Mouse (Mus musculus) liver, postnatal 0 days (tissue): ENCODE measurements around the gene Zfp39. TPM values are rescaled to one million over a fixed set of nuclear protein-coding genes. Genes with fewer than 3 reads are reported as not detected.
A peak's percentile ranks its signal among the peaks of the same experiment; 100 is the strongest.

ENCODE experiments used
- ATAC-seq: fragments of 200-750 bp; cut with Nextera tagmentation; 2 replicates; pipeline ENCODE4 v1.8.0; 2017; ENCODE audit warnings: mild to moderate bottlenecking, moderate library complexity
- DNase-seq: peaks from one replicate; pipeline ENCODE4 v3.0.0-alpha.2; 2016
- H3K27ac ChIP-seq: fragments of 300-500 bp; sonication (generic); 2 replicates; pipeline ENCODE4 v1.5.1; 2014; ENCODE audit warnings: antibody characterized with exemption, moderate library complexity, mild to moderate bottlenecking, low read depth
- H3K27me3 ChIP-seq: fragments of 300-500 bp; sonication (generic); 2 replicates; pipeline ENCODE4 v1.6.1; 2014; ENCODE audit warnings: low read length, control low read depth, mixed read lengths; ENCODE audit not compliant: insufficient read depth
- H3K36me3 ChIP-seq: fragments of 300-500 bp; sonication (generic); replicated peaks from 2 replicates; pipeline ENCODE4 v1.6.1; 2014; ENCODE audit warnings: mild to moderate bottlenecking, control low read depth, low read length, moderate library complexity, mixed read lengths; ENCODE audit not compliant: insufficient read depth
- H3K4me1 ChIP-seq: fragments of 300-500 bp; sonication (generic); 2 replicates; pipeline ENCODE4 v1.6.1; 2014; ENCODE audit warnings: antibody characterized with exemption, mild to moderate bottlenecking, control low read depth; ENCODE audit not compliant: insufficient read depth
- H3K4me2 ChIP-seq: fragments of 300-500 bp; sonication (generic); 2 replicates; pipeline ENCODE4 v1.6.1; 2014; ENCODE audit warnings: low read depth, mild to moderate bottlenecking, low read length, moderate library complexity, mixed read lengths
- H3K4me3 ChIP-seq: fragments of 300-500 bp; sonication (generic); 2 replicates; pipeline ENCODE4 v1.5.1; 2014; ENCODE audit warnings: low read depth, low read length
- H3K9ac ChIP-seq: fragments of 300-500 bp; sonication (generic); replicated peaks from 2 replicates; pipeline ENCODE4 v1.6.1; 2014; ENCODE audit warnings: mild to moderate bottlenecking, moderate library complexity
- H3K9me3 ChIP-seq: fragments of 300-500 bp; sonication (generic); 2 replicates; pipeline ENCODE4 v1.6.1; 2016; ENCODE audit warnings: mild to moderate bottlenecking, control low read depth, low read length, mixed read lengths
- CTCF ChIP-seq: sonication (generic); IDR thresholded peaks from 2 replicates; pipeline ENCODE4 v1.5.1; 2016; ENCODE audit warnings: antibody characterized with exemption, low read depth
- EP300 ChIP-seq: IDR thresholded peaks from 2 replicates; pipeline ENCODE4 v1.6.1; 2016; ENCODE audit warnings: antibody characterized with exemption, low read depth, mild to moderate bottlenecking
- WGBS: fragments of 180-500 bp; shearing (Covaris S2); extraction: QIAGEN DNeasy Blood & Tissue Kit; methylation state at CpG from one replicate; pipeline ENCODE4 v1.1.7; 2014; ENCODE audit not compliant: insufficient replicate concordance; 5-methylcytosine and 5-hydroxymethylcytosine counted together
- polyA plus RNA-seq: library from polyadenylated mRNA; unstranded; fragments of >200 nt; fragmentation: Nextera tagmentation; extraction: Ambion mirVana; gene quantifications from 2 replicates; pipeline ENCODE4 v1.2.1, GENCODE M21; 2015

The Zfp39 gene
- polyA plus RNA-seq, 1 experiment from 2014 or later: 3.1 TPM

- H3K27ac ChIP-seq: peak overlapping the region; percentile 95; the same call in 1 of the 2 replicates
- H3K9me3 ChIP-seq: no peaks in the 10 kb centered on the region
- H3K4me3 ChIP-seq: no peak overlapping the region
- TF ChIP-seq CTCF (no peak), EP300 (no peak)
- H3K27me3 ChIP-seq: no peaks in the 10 kb centered on the region
- WGBS: 63% methylated on average over 2 of the region's 2 CpGs
- no peak for ATAC-seq
- H3K9ac ChIP-seq: no peak overlapping the region
- H3K4me2 ChIP-seq: peak overlapping the region; percentile 79; the same call in 1 of the 2 replicates
- H3K4me1 ChIP-seq: peaks cover 27% of the 10 kb centered on the region
- DNase-seq: no peak
- H3K36me3 ChIP-seq: peaks cover 22% of the 10 kb centered on the region
Observed at GRCm38 (mm10) chr11:58927053-58927452, 23.0 kb upstream of the Zfp39 start.

GRCm38 (mm10) chr11:58926651-58927050, 22.6 kb upstream of the Zfp39 start:
- no peak for TF ChIP-seq CTCF
- TF ChIP-seq EP300: no peak
- Histone ChIP-seq H3K4me1 (peaks cover 27% of the 10 kb centered on the region), H3K27ac (no peak overlapping the region), H3K9ac (no peak overlapping the region), H3K36me3 (peaks cover 22% of the 10 kb centered on the region), H3K4me3 (no peak overlapping the region), H3K27me3 (no peaks in the 10 kb centered on the region), H3K9me3 (no peaks in the 10 kb centered on the region), H3K4me2 (no peak overlapping the region)
- ATAC-seq (no peak), DNase-seq (no peak)
- 80% methylated on average over 2 of the region's 3 CpGs for WGBS

GRCm38 (mm10) chr11:58922420-58922819, 18.4 kb upstream of the Zfp39 start:
- DNase-seq (no peak), ATAC-seq (no peak)
- peaks cover 19% of the 10 kb centered on the region for H3K36me3 ChIP-seq
- WGBS: 84% methylated on average over 9 of the region's 9 CpGs
- peaks cover 2% of the 10 kb centered on the region for H3K4me1 ChIP-seq
- no peak overlapping the region for H3K4me3 ChIP-seq
- H3K27me3 ChIP-seq: no peaks in the 10 kb centered on the region
- no peak overlapping the region for H3K4me2 ChIP-seq
- no peak for TF ChIP-seq EP300
- TF ChIP-seq CTCF: no peak
- no peak overlapping the region for H3K27ac ChIP-seq
- no peak overlapping the region for H3K9ac ChIP-seq
- no peaks in the 10 kb centered on the region for H3K9me3 ChIP-seq

GRCm38 (mm10) chr11:58918759-58919158, 14.7 kb upstream of the Zfp39 start:
- TF ChIP-seq CTCF: no peak
- TF ChIP-seq EP300: no peak
- Histone ChIP-seq H3K9ac (peak overlapping the region; percentile 72), H3K9me3 (no peaks in the 10 kb centered on the region), H3K4me2 (peak overlapping the region; percentile 68), H3K4me3 (peak overlapping the region; percentile 62), H3K4me1 (peaks cover 17% of the 10 kb centered on the region), H3K36me3 (peaks cover 19% of the 10 kb centered on the region), H3K27ac (peak overlapping the region; percentile 92), H3K27me3 (no peaks in the 10 kb centered on the region)
- WGBS: 50% methylated on average over 5 of the region's 5 CpGs
- DNase-seq: no peak
- no peak for ATAC-seq

- peak within 1 kb of the TSS; percentile 68 for H3K4me2 ChIP-seq
- H3K27ac ChIP-seq: peak within 1 kb of the TSS; percentile 92
- H3K27me3 ChIP-seq: no peaks in the 10 kb centered on the region
- peaks cover 14% of the 10 kb centered on the region for H3K36me3 ChIP-seq
- WGBS: 51% methylated on average over 12 of the region's 12 CpGs
- H3K4me1 ChIP-seq: peaks cover 22% of the 10 kb centered on the region
- no peaks in the 10 kb centered on the region for H3K9me3 ChIP-seq
- ATAC-seq (peak; percentile 83), DNase-seq (peak; percentile 60)
- H3K9ac ChIP-seq: peak within 1 kb of the TSS; percentile 72
- peak within 1 kb of the TSS; percentile 62 for H3K4me3 ChIP-seq
- TF ChIP-seq CTCF: 0 out of 2 replicates have a peak, but pooled peaks have one; percentile 3
- TF ChIP-seq EP300: peak; percentile 94
Observed at GRCm38 (mm10) chr11:58917745-58918366, 13.8 kb upstream of the Zfp39 start, which contains the start of gene Btnl10. Btnl10 (plus strand) TSS chr11:58917908.

GRCm38 (mm10) chr11:58916879-58917744, 13.1 kb upstream of the Zfp39 start:
- Histone ChIP-seq H3K4me3 (peak overlapping the region; percentile 62), H3K9me3 (no peaks in the 10 kb centered on the region), H3K36me3 (peaks cover 7% of the 10 kb centered on the region; the same call in 1 of the 2 replicates), H3K4me1 (peaks cover 25% of the 10 kb centered on the region), H3K9ac (peak overlapping the region; percentile 72), H3K27ac (peak overlapping the region; percentile 92), H3K27me3 (no peaks in the 10 kb centered on the region), H3K4me2 (peak overlapping the region; percentile 68)
- WGBS: 35% methylated on average over 14 of the region's 14 CpGs
- DNase-seq (peak; percentile 88), ATAC-seq (peak; percentile 62)
- peak; percentile 89 for TF ChIP-seq CTCF
- TF ChIP-seq EP300: no peak; the same call in 1 of the 2 replicates
